Mouse (Mus musculus): ENCODE measurements around the gene Hip1. TPM values are rescaled to one million over a fixed set of nuclear protein-coding genes. Genes with fewer than 3 reads are reported as not detected.

Gene Hip1
- polyA plus RNA-seq, 1 experiment from 2014 or later: 49.4 TPM

DNA sequence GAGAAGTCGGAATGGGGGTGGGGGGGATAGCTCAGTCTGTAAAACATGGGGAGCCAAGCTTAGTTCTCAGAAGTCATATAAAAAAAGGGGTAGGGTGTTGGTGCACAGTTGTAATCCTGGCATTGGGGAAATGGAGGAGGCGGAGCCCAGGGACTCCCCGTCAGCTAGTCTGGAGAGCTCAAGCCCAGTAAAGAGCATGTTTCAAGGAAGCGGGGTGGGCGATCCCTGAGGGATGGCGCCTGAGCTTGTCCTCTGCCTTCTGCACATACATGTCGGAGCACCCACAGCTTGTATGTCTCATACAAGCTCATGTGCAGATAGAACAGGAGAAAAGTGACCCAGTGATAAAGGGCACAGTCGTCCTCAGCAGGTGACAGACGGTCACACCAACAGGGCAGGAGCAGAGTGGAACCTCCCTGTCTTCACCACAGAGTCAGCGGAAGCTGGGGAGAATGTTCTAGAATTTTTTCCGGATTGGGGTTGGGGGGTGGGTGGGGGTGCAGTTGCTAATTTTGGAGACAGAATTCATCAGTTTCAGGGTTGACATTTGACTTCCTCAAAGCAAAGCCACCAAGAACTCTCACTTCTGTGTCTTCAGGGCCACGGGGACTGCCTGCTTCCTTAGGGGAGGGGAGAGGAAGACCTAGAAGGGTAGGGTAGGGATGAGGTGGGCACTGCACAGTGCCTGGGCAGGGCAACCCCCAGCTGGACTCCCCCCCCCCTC lies 65.9 kb downstream of the Hip1 start:
- no peak overlapping the region for H3K4me2 ChIP-seq
- no peak overlapping the region for H3K9ac ChIP-seq
- no peaks in the 10 kb centered on the region for H3K9me3 ChIP-seq (ENCODE audit: low read depth, low read length)
- ATAC-seq (ENCODE audit: insufficient read depth): no peak
- 82% methylated on average over 12 of the region's 12 CpGs for WGBS
- no peak overlapping the region for H3K4me3 ChIP-seq (ENCODE audit: low read depth, low read length)
- no peak for DNase-seq
- no peaks in the 10 kb centered on the region for H3K27me3 ChIP-seq (ENCODE audit: insufficient read depth, low read length)
- no peaks in the 10 kb centered on the region for H3K4me1 ChIP-seq (ENCODE audit: insufficient read depth)
- no peak overlapping the region for H3K27ac ChIP-seq (ENCODE audit: low read depth)
- H3K36me3 ChIP-seq (ENCODE audit: insufficient read depth): 0 out of 2 replicates have a peak, but pooled peaks cover 4% of the 10 kb centered on the region
- no peak for TF ChIP-seq CTCF (IDR thresholded peaks at IDR 0.05; ENCODE audit: low read depth)

DNA sequence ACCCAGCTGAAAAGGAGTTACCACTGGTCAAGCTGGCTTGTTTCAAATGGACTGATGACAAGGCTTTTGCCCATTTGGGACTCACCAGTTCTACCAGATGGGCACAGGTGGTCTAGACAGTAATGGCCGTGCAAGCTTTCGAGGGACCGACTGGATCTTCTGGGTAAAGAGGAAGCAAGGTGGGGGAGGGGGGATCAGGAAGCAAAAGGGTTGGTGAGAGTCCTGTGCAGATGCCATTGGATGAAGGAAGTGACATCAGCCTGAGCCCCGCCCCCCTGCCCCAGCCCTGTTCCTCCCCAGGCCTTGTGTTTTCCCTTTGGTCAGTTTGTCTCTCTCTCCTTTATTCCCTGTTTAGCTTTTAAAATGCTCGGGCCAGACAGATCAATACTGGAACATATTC lies 68.7 kb downstream of the Hip1 start:
- no peak for DNase-seq
- WGBS: 80% methylated on average over 5 of the region's 5 CpGs

DNA sequence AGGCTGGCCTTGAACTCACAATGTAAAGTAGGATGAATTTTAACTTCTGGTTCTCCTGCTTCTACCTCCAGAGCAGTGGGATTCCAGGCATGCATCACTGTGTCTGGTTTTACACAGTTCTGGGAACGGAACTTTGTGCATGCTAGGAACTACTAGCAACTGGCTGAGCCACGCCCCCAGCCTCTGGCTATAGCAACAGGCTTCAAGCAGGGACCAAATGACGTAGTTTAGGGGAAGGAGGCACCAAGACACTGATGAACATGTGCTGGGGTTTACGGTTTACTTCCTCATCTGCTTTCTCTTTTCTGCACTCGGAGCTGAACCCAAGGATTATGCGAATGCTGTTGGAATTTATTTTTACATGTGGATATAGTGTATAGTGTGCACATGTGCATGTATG lies 72.5 kb downstream of the Hip1 start:
- WGBS: 88% methylated on average over 6 of the region's 6 CpGs

More for the DNA sequence above, 68.7 kb downstream of the Hip1 start:
- no peak overlapping the region for H3K4me3 ChIP-seq (ENCODE audit: low read depth, low read length)
- no peak overlapping the region for H3K27ac ChIP-seq (ENCODE audit: low read depth)
- no peak for ATAC-seq (ENCODE audit: insufficient read depth)
- H3K36me3 ChIP-seq (ENCODE audit: insufficient read depth): no peaks in the 10 kb centered on the region
- H3K27me3 ChIP-seq (ENCODE audit: insufficient read depth, low read length): no peaks in the 10 kb centered on the region
- H3K9me3 ChIP-seq (ENCODE audit: low read depth, low read length): no peaks in the 10 kb centered on the region
- H3K9ac ChIP-seq: no peak overlapping the region
- TF ChIP-seq CTCF (IDR thresholded peaks at IDR 0.05; ENCODE audit: low read depth): no peak
- H3K4me2 ChIP-seq: no peak overlapping the region
- no peaks in the 10 kb centered on the region for H3K4me1 ChIP-seq (ENCODE audit: insufficient read depth)

DNA sequence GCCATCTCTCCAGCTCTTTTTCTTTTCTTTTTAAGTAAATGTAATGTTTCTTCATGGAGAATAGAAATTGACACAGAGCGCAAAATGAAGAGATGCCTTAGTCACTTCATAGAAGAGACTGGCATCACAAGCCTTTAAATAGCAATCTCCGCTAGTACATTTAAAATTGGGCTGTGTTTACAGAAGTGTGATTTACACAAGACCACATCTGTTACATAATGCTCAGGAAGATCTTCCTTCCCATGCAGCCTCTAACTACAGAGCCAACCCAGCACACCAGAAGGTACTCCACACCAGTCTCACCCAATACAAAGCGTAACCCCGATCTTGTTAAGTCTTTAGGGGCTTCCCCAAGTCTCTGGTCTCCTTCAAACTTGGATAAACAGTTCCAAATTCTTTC lies 73.2 kb downstream of the Hip1 start:
- Histone ChIP-seq H3K9ac (no peak overlapping the region), H3K4me1 (ENCODE audit: insufficient read depth) (no peaks in the 10 kb centered on the region), H3K4me3 (ENCODE audit: low read depth, low read length) (no peak overlapping the region), H3K9me3 (ENCODE audit: low read depth, low read length) (no peaks in the 10 kb centered on the region), H3K36me3 (ENCODE audit: insufficient read depth) (peaks cover 5% of the 10 kb centered on the region; the same call in 1 of the 2 replicates), H3K4me2 (no peak overlapping the region), H3K27me3 (ENCODE audit: insufficient read depth, low read length) (no peaks in the 10 kb centered on the region), H3K27ac (ENCODE audit: low read depth) (no peak overlapping the region)
- DNase-seq: no peak
- ATAC-seq (ENCODE audit: insufficient read depth): no peak
- 97% methylated on average over 4 of the region's 4 CpGs for WGBS
- TF ChIP-seq CTCF (IDR thresholded peaks at IDR 0.05; ENCODE audit: low read depth): no peak

More for the DNA sequence above, 72.5 kb downstream of the Hip1 start:
- DNase-seq (peak; percentile 32), ATAC-seq (ENCODE audit: insufficient read depth) (no peak)
- H3K4me1 ChIP-seq (ENCODE audit: insufficient read depth): no peaks in the 10 kb centered on the region
- no peak overlapping the region for H3K4me3 ChIP-seq (ENCODE audit: low read depth, low read length)
- H3K9ac ChIP-seq: no peak overlapping the region
- no peak for TF ChIP-seq CTCF (IDR thresholded peaks at IDR 0.05; ENCODE audit: low read depth)
- H3K27ac ChIP-seq (ENCODE audit: low read depth): no peak overlapping the region
- no peaks in the 10 kb centered on the region for H3K9me3 ChIP-seq (ENCODE audit: low read depth, low read length)
- H3K4me2 ChIP-seq: no peak overlapping the region
- no peaks in the 10 kb centered on the region for H3K36me3 ChIP-seq (ENCODE audit: insufficient read depth)
- no peaks in the 10 kb centered on the region for H3K27me3 ChIP-seq (ENCODE audit: insufficient read depth, low read length)

DNA sequence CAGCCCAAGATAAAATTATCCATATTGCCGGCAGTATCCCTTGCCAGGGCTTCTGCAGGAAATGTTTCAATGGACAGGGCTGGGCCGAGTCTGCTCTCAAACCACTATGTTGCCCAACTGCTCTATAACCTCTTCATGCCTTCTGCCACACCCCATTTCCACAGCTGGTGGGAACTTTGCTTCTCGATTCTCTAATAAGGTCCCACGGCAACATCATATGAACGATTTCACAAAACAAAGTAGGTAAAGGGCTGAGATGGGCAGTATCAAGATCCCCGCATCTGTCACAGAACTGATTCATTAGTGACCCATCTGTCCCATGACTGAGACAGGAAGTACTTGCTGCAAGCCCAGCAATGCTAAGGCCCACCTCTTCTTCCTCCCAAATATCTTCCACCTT lies 76.6 kb downstream of the Hip1 start:
- Histone ChIP-seq H3K27ac (ENCODE audit: low read depth) (no peak overlapping the region), H3K9me3 (ENCODE audit: low read depth, low read length) (no peaks in the 10 kb centered on the region), H3K36me3 (ENCODE audit: insufficient read depth) (peaks cover 5% of the 10 kb centered on the region; the same call in 1 of the 2 replicates), H3K4me2 (no peak overlapping the region), H3K27me3 (ENCODE audit: insufficient read depth, low read length) (no peaks in the 10 kb centered on the region), H3K4me1 (ENCODE audit: insufficient read depth) (no peaks in the 10 kb centered on the region), H3K4me3 (ENCODE audit: low read depth, low read length) (no peak overlapping the region), H3K9ac (no peak overlapping the region)
- no peak for TF ChIP-seq CTCF (IDR thresholded peaks at IDR 0.05; ENCODE audit: low read depth)
- no peak for DNase-seq
- WGBS: 90% methylated on average over 6 of the region's 6 CpGs
- no peak for ATAC-seq (ENCODE audit: insufficient read depth)

DNA sequence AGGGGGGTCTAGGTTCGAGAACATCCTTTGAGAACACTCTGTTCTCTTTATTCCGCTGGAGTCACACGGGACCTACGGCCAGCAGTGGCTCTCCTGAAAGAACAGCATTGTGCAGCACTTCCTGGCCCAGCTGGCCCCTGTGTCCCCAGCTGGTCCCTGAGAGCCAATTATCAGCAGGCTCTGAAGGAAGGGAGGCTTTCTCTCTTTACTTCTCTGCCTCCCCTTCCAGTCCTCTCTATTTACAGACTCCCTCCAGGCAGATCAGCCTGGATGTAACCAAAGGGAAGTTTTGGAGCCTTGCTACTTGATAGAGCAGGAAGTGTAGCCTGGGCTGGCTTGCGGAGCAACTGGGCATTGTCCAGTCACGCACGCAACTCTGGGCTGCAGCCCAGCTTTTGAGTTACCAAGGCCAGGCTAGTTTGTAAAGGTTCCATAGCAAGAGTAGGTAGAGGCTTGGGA lies 79.1 kb downstream of the Hip1 start:
- TF ChIP-seq CTCF (IDR thresholded peaks at IDR 0.05; ENCODE audit: low read depth): no peak
- peak overlapping the region; percentile 1; the same call in 1 of the 2 replicates for H3K27ac ChIP-seq (ENCODE audit: low read depth)
- H3K4me1 ChIP-seq (ENCODE audit: insufficient read depth): no peaks in the 10 kb centered on the region
- peaks cover 5% of the 10 kb centered on the region; the same call in 1 of the 2 replicates for H3K36me3 ChIP-seq (ENCODE audit: insufficient read depth)
- DNase-seq (peak; percentile 33), ATAC-seq (ENCODE audit: insufficient read depth) (no peak)
- H3K9me3 ChIP-seq (ENCODE audit: low read depth, low read length): no peaks in the 10 kb centered on the region
- H3K4me2 ChIP-seq: no peak overlapping the region
- no peak overlapping the region for H3K4me3 ChIP-seq (ENCODE audit: low read depth, low read length)
- 63% methylated on average over 7 of the region's 7 CpGs for WGBS
- no peak overlapping the region for H3K9ac ChIP-seq
- no peaks in the 10 kb centered on the region for H3K27me3 ChIP-seq (ENCODE audit: insufficient read depth, low read length)

DNA sequence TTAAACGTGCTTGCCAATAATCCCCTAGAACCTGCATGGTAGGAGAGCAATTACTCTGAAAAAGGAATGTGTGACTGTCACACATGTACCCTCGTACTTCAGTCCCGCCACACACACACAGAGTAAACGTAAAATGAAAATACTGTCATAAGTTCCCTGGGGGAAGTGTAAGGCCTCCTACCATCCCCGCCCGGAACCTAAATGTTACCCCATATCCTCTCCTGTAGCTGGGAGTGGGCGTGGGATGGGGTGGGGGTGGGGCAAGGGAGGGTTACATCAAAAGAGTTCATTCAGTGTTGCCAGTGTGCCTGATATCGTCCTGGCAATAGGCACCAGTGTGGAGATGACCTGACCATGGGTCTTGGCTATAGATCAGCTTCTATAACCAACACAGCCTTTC lies 81.5 kb downstream of the Hip1 start:
- no peak for ATAC-seq (ENCODE audit: insufficient read depth)
- 83% methylated on average over 8 of the region's 8 CpGs for WGBS

More for the DNA sequence above, 81.5 kb downstream of the Hip1 start:
- no peak overlapping the region for H3K27ac ChIP-seq (ENCODE audit: low read depth)
- H3K4me2 ChIP-seq: no peak overlapping the region
- no peak overlapping the region for H3K9ac ChIP-seq
- no peak for TF ChIP-seq CTCF (IDR thresholded peaks at IDR 0.05; ENCODE audit: low read depth)
- peaks cover 12% of the 10 kb centered on the region for H3K36me3 ChIP-seq (ENCODE audit: insufficient read depth)
- DNase-seq: no peak
- no peaks in the 10 kb centered on the region for H3K27me3 ChIP-seq (ENCODE audit: insufficient read depth, low read length)
- H3K4me1 ChIP-seq (ENCODE audit: insufficient read depth): no peaks in the 10 kb centered on the region
- H3K9me3 ChIP-seq (ENCODE audit: low read depth, low read length): no peaks in the 10 kb centered on the region
- no peak overlapping the region for H3K4me3 ChIP-seq (ENCODE audit: low read depth, low read length)

Measured in lung, embryonic 14.5 days (tissue).